ENCODE assay signal across 33 mouse cellular contexts in the genomic region with DNA sequence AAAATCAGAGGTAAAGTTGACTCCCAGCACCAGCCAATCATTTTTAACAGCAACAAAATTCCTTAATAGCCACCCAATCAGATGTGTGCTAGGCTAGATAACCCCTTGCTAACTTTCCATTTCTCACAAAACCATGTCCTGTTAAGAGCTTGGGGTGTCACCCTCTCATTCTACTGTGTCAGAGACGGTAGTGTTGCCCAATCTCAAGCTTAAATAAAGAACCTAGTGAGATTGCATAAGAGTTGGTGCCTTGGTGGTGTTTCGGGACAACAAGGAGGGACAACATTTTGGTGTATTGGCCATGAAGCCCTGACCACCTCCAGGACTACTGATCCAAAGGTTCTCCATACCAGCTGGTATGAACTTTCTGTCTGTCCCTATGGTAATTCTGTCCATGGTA.
"Had no signal": no experiment of that assay in that cellular context is flagged by ENCODE, and none has a peak within 500 bp of the region (broad histone marks: within the 10 kb centered on the region; RNA-seq: fewer than 3 reads in every experiment).

No protein-coding gene starts in this region.

- ATAC-seq: liver, embryonic 12.5 days; liver, postnatal 0 days; lung, postnatal 0 days; midbrain, embryonic 13.5 days; midbrain, embryonic 15.5 days; midbrain, embryonic 16.5 days had no signal

- H3K36me3 ChIP-seq: limb, embryonic 10.5 days; limb, embryonic 12.5 days; limb, embryonic 13.5 days; limb, embryonic 15.5 days; liver, embryonic 12.5 days; liver, embryonic 13.5 days; liver, embryonic 15.5 days; lung, embryonic 15.5 days; midbrain, embryonic 10.5 days; midbrain, embryonic 12.5 days; midbrain, embryonic 13.5 days; midbrain, embryonic 15.5 days; neural tube, embryonic 12.5 days; neural tube, embryonic 13.5 days had no signal

- H3K4me1 ChIP-seq: limb, embryonic 10.5 days; limb, embryonic 12.5 days; limb, embryonic 13.5 days; limb, embryonic 15.5 days; liver, embryonic 12.5 days; liver, embryonic 13.5 days; liver, embryonic 15.5 days; lung, embryonic 15.5 days; megakaryocyte, embryonic 14.5 days; midbrain, embryonic 10.5 days; midbrain, embryonic 12.5 days; midbrain, embryonic 13.5 days; midbrain, embryonic 15.5 days; neural tube, embryonic 12.5 days; neural tube, embryonic 13.5 days had no signal

- H3K9ac ChIP-seq: limb, embryonic 12.5 days; limb, embryonic 13.5 days; limb, embryonic 15.5 days; liver, embryonic 12.5 days; liver, embryonic 13.5 days; liver, embryonic 14.5 days; liver, embryonic 15.5 days; liver, postnatal 0 days; lung, embryonic 14.5 days; lung, embryonic 15.5 days; midbrain, embryonic 12.5 days; midbrain, embryonic 13.5 days; midbrain, embryonic 15.5 days; neural tube, embryonic 12.5 days; neural tube, embryonic 13.5 days had no signal

- H3K4me2 ChIP-seq: limb, embryonic 12.5 days; limb, embryonic 13.5 days; limb, embryonic 15.5 days; liver, embryonic 11.5 days; liver, embryonic 12.5 days; liver, embryonic 13.5 days; liver, embryonic 15.5 days; lung, embryonic 14.5 days; lung, embryonic 15.5 days; midbrain, embryonic 11.5 days; midbrain, embryonic 12.5 days; midbrain, embryonic 13.5 days; midbrain, embryonic 15.5 days; neural tube, embryonic 12.5 days; neural tube, embryonic 13.5 days had no signal

- DNase-seq: left cerebral cortex, postnatal 4 days; liver; liver, embryonic 13.5 days; liver, postnatal 0 days; lung, adult 18-20 months; lung, adult 2 months; lung, embryonic 14.5 days; lung, postnatal 10 days; lung, postnatal 14 days; lung, postnatal 36 days; lung, postnatal 4 days; midbrain, embryonic 14.5 days had no signal

- H3K9me3 ChIP-seq: limb, embryonic 10.5 days; limb, embryonic 12.5 days; limb, embryonic 13.5 days; limb, embryonic 15.5 days; liver, embryonic 13.5 days; liver, embryonic 15.5 days; lung, embryonic 15.5 days; midbrain, embryonic 12.5 days; midbrain, embryonic 13.5 days; midbrain, embryonic 15.5 days; neural tube, embryonic 12.5 days; neural tube, embryonic 13.5 days had no signal

- H3K4me3 ChIP-seq: limb, embryonic 10.5 days; limb, embryonic 12.5 days; limb, embryonic 13.5 days; limb, embryonic 15.5 days; liver, embryonic 12.5 days; liver, embryonic 13.5 days; liver, embryonic 15.5 days; lung, embryonic 15.5 days; megakaryocyte, embryonic 14.5 days; midbrain, embryonic 10.5 days; midbrain, embryonic 12.5 days; midbrain, embryonic 13.5 days; midbrain, embryonic 15.5 days; myocyte; neural tube, embryonic 12.5 days; neural tube, embryonic 13.5 days had no signal

- H3K27ac ChIP-seq: limb, embryonic 10.5 days; limb, embryonic 12.5 days; limb, embryonic 13.5 days; limb, embryonic 15.5 days; liver, embryonic 12.5 days; liver, embryonic 13.5 days; liver, embryonic 14.5 days; liver, embryonic 15.5 days; lung, embryonic 15.5 days; macrophage; midbrain, embryonic 10.5 days; midbrain, embryonic 12.5 days; midbrain, embryonic 13.5 days; midbrain, embryonic 15.5 days; neural tube, embryonic 12.5 days; neural tube, embryonic 13.5 days had no signal

- H3K27me3 ChIP-seq: limb, embryonic 12.5 days; limb, embryonic 13.5 days; limb, embryonic 15.5 days; liver, embryonic 12.5 days; liver, embryonic 13.5 days; liver, embryonic 15.5 days; lung, embryonic 15.5 days; megakaryocyte, embryonic 14.5 days; midbrain, embryonic 12.5 days; midbrain, embryonic 13.5 days; midbrain, embryonic 15.5 days; neural tube, embryonic 12.5 days; neural tube, embryonic 13.5 days had no signal
